Comparison of ENCODE assay signal across 13 mouse cellular contexts in the genomic region with DNA sequence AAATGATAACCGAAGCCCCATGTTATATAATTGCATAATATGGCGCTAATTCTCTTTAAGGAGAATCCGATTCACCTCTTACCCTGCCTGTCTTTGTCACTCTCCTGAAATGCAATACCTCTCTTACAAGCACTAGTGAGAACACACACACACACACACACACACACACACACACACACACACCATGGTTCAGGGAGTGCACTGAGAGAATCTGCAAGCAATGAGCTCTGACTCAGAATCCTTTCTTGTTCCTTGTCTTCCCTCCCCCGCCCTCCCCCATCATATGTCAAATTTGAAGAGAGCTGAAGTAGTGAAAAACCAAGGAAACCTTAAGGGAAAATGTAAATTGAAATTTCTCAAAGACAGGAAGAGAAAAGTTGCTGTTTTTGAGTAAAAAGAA.
DNase-seq lines count a peak whose midpoint lies in the region; ATAC-seq lines count a peak whose summit lies in the region.
"Had no signal": no experiment of that assay in that cellular context is flagged by ENCODE, and none has a peak within 500 bp of the region (broad histone marks: within the 10 kb centered on the region; RNA-seq: fewer than 3 reads in every experiment).

No protein-coding gene starts in this region.

- no peak overlapping the region for H3K9ac ChIP-seq in kidney, embryonic 15.5 days
- H3K9ac ChIP-seq: lung, embryonic 15.5 days had no signal

- no peaks in the 10 kb centered on the region for H3K27me3 ChIP-seq in kidney, embryonic 15.5 days
- H3K27me3 ChIP-seq: lung, embryonic 15.5 days; megakaryocyte, embryonic 14.5 days had no signal

- no peaks in the 10 kb centered on the region for H3K9me3 ChIP-seq in kidney, embryonic 15.5 days (replicated peaks)
- H3K9me3 ChIP-seq: lung, embryonic 15.5 days had no signal

- DNase-seq in kidney, postnatal 25 days = no peak
- DNase-seq in 3T3-L1 (ENCODE audit: low read depth, low spot score) = peak; percentile 23
- DNase-seq in brain, adult 2 months (ENCODE audit: low read depth, low spot score) = peak; percentile 86
- DNase-seq in left cerebral cortex, postnatal 14 days (ENCODE audit: low spot score in 2 of 2) = peak; percentile 31 to 61
- no peak for DNase-seq in heart, postnatal 4 days
- DNase-seq: adrenal gland, postnatal 10 days; gastrocnemius, postnatal 25 days; liver had no signal

- ATAC-seq in kidney, embryonic 15.5 days (replicated peaks; ENCODE audit: low FRiP score) = no peak
- ATAC-seq in activated CD4-positive, CD25-positive, alpha-beta regulatory T cell, adult 4 months = no peak

- intact Hi-C loops in left cerebral cortex, postnatal 14 days (cut with DNase I) = no loop called here

- no peaks in the 10 kb centered on the region for H3K4me1 ChIP-seq in kidney, embryonic 15.5 days
- H3K4me1 ChIP-seq: lung, embryonic 15.5 days; megakaryocyte, embryonic 14.5 days had no signal

- H3K4me2 ChIP-seq in kidney, embryonic 15.5 days = no peak overlapping the region
- H3K4me2 ChIP-seq: lung, embryonic 15.5 days had no signal

- 80% methylated on average over 4 of the region's 4 CpGs for WGBS in kidney, embryonic 15.5 days

- H3K4me3 ChIP-seq in kidney, embryonic 15.5 days (replicated peaks) = no peak overlapping the region
- H3K4me3 ChIP-seq: erythroblast, embryonic 14.5 days; lung, embryonic 15.5 days; megakaryocyte, embryonic 14.5 days had no signal

- H3K27ac ChIP-seq in kidney, embryonic 15.5 days = peak overlapping the region; percentile 9; the same call in 1 of the 2 replicates
- H3K27ac ChIP-seq: lung, embryonic 15.5 days had no signal

- no peaks in the 10 kb centered on the region for H3K36me3 ChIP-seq in kidney, embryonic 15.5 days
- H3K36me3 ChIP-seq: lung, embryonic 15.5 days had no signal

Comparison
In these comparisons a context has a peak if more than half of its experiments do, and no peak if none do; other contexts are left out.
1. DNase-seq: peak in 3T3-L1 (single experiment), brain, adult 2 months (single experiment) and left cerebral cortex, postnatal 14 days (2 of 2); none in kidney, postnatal 25 days (0 of 2) and heart, postnatal 4 days (single experiment).